Mouse (Mus musculus) ZHBTc4 (cell line): ENCODE measurements around the gene Ndufv1.
"Not testable (repeated sequence)": the region's sequence is repeated elsewhere in the genome, so short reads cannot be mapped to it uniquely, and the experiment has no call there.

Source experiments
- DNase-seq: peaks from one replicate; pipeline ENCODE4 v3.0.0-alpha.2; 2011; ENCODE audit warnings: low read depth, low spot score

Ndufv1 gene

DNA sequence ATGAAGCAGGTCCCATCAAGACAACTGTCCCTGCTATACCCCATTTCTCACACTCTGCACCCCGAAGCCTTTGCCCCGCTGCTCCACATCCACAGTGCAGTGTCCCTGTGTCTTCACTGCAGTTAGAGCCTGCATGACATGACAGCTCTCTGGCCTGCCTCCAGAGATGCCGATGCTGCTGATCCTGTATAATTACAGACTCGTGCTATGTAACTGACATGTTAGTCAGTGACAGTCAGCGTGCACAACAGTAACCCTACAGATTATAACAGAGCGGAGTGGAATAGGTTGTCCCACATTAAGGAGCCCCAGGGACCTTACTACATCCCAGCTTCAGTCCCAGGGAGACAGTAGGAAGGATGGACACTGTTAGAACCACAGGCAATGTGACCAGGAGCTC lies 38.0 kb downstream of the Ndufv1 start:
- not testable (repeated sequence) for DNase-seq

DNA sequence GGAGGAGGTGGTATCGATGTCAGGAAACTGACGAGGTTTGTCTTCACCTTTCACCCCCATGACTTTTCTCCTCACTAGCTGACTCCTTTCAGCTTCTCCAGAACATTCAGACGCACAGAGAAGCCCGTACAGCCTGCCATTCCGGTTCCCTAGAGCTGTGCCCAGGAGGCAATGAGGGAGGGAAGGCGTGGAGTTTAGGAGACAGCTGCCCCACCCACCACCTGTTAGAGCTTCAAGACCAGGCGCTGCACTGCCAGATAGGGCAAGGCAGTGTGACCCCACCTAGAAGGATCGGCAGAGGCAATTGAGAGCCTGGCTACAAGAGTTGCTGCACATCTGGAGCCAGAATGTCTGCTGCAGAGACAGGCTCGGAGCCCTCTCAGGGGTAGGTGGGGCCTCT lies 40.4 kb downstream of the Ndufv1 start, which contains the start of gene Aldh3b2:
Gene Aldh3b2 (plus strand): TSS at position 100 of the 400 bp plus-strand sequence.
- DNase-seq: peak; percentile 70

DNA sequence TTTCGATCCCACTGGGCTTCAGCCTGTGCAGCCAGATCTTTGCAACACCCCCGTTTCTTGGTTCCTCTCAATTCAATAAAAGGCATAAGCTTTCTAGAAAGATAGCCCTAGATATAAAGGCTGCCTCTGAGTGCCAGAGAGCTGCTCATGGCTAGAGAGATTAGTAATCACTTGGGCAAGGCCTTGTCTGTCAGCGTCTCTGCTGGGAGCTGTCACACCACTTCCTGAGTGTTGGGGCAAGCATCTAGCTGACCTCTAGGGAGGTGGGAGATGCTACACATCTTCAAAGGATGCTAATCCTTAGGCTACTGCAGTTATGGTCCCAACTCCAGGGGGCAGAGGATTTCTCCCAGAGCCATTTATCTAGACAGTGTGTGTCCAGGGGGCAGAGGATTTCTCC lies 45.3 kb downstream of the Ndufv1 start:
- no peak for DNase-seq

DNA sequence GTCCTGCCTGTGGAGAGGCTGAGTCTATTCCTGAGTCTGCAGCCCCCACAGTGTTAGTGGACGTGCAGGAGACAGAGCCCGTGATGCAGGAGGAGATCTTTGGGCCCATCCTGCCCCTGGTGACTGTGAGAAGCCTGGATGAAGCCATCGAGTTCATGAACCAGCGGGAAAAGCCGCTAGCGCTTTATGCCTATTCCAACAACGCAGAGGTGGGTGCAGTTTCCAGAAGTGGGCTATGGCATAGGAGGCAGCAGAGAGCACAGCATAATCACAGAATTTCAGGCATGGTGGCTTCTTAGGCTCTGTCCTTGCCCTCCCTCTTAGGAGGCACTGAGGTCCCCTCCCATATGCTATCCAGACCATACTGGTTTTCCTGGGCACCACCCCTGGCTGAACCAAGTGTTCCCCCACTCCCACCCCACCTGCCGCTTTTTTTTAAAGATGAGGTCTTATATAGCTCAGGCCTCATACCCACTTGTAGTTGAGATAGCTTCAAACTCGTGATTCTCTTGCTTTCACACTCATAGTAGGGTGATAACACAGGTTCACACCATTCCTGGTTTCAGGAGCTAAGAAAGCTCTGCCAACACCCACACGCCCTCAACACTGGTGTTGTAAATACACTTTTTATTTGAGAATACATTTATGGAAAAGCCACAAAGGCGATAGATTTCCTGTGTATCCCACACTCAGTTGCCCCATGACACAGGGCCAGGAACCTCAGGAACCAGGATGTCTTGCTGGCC lies 46.1 kb downstream of the Ndufv1 start:
- peak; percentile 43 for DNase-seq

DNA sequence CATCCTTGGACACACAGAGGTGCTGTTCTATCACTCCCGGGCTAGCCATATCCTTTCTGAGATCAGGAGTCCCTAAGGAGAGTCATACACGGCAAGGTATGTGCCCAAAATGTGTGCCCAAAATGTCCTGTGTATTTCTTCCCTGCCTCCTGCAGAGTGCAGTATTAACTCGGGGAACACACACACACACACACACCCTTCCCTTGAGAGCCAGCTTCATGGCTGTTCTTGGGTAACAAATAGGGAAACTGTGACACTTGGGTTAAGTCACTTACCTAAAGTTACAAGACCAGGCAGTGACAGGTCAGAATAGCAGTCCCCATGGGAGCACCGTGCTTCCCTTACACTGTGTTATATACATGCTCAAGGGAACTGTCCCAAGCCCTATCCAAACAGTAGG lies 48.6 kb downstream of the Ndufv1 start:
- DNase-seq: no peak

GRCm38 (mm10) chr19:3962469-3962868 lies 50.1 kb downstream of the Ndufv1 start:
- DNase-seq: peak; percentile 62

- DNase-seq: not testable (repeated sequence)
Observed at GRCm38 (mm10) chr19:3961805-3962204, 50.8 kb downstream of the Ndufv1 start.

GRCm38 (mm10) chr19:3960211-3960610 lies 52.4 kb downstream of the Ndufv1 start:
- DNase-seq: no peak

GRCm38 (mm10) chr19:3959030-3959429 lies 53.6 kb downstream of the Ndufv1 start:
- DNase-seq: no peak

GRCm38 (mm10) chr19:3958470-3958869 lies 54.1 kb downstream of the Ndufv1 start, which contains the start of gene Aldh3b3:
Gene Aldh3b3, plus strand, starts transcription at chr19:3958645.
- DNase-seq: no peak
